In genomic region chr5:36712553-36713534, GRCm38 (mm10) we compare ENCODE assay signal across 8 mouse cellular contexts. TPM values are rescaled to one million over a fixed set of nuclear protein-coding genes. Genes with fewer than 3 reads are reported as not detected.
DNase-seq lines count a peak whose midpoint lies in the region; ATAC-seq and TF ChIP-seq lines count a peak whose summit lies in the region.

No protein-coding gene starts in this region.

- peak; percentile 96 for ATAC-seq in Patski
- ATAC-seq in inflammation-experienced regulatory T-cells, adult 6 months: peak; percentile 99
- ATAC-seq in liver, embryonic 16.5 days (ENCODE audit: low read depth): peak; percentile 95

- in situ Hi-C loops in Patski (cut with MboI; ENCODE audit: low pct_unique_long_range_greater_than_20kb): no loop called here

- H3K27ac ChIP-seq in liver, embryonic 16.5 days (ENCODE audit: low read length): peak overlapping the region; percentile 94

- H3K9ac ChIP-seq in liver, embryonic 16.5 days (ENCODE audit: low read depth, low read length): peak overlapping the region; percentile 70

- DNase-seq in 3134 (ENCODE audit: extremely low read depth, insufficient read length, low spot score): peak; percentile 97
- peak; percentile 99 for DNase-seq in Patski (ENCODE audit: low read depth, low spot score)
- DNase-seq in embryo, embryonic 10 days (ENCODE audit: low spot score): peak; percentile 89
- peak; percentile 84 to 89 for DNase-seq in gastrocnemius, postnatal 36 days
- DNase-seq in neural tube, embryonic 10.5 days (ENCODE audit: extremely low spot score, low spot score): peak; percentile 63
- peak; percentile 88 for DNase-seq in testis, postnatal 10 days (ENCODE audit: low spot score)

- POLR2A ChIA-PET in Patski (lab: Charles Lee): interaction anchor here (0.7 to 1.8 kb wide), 7 partner anchors 10 to 133 kb away, joined by 3 to 7 read pairs (median 5); partner anchors contain the start of gene D5Ertd579e

- H3K4me2 ChIP-seq in liver, embryonic 16.5 days (ENCODE audit: low read depth, low read length): peak overlapping the region; percentile 87

- peak overlapping the region; percentile 67 for H3K4me3 ChIP-seq in liver, embryonic 16.5 days (ENCODE audit: low read depth, low read length)

- WGBS in liver, embryonic 16.5 days (ENCODE audit: insufficient replicate concordance): 9% methylated on average over 31 of the region's 31 CpGs

- CTCF ChIA-PET in Patski (lab: Charles Lee): interaction anchor here (0.9 to 6.8 kb wide), 7 partner anchors 10 to 26 kb away, joined by 3 to 52 read pairs (median 5); partner anchors contain the start of gene D5Ertd579e

- H3K9me3 ChIP-seq in liver, embryonic 16.5 days (replicated peaks; ENCODE audit: control insufficient read depth, low read length): no peaks in the 10 kb centered on the region

- peaks cover 47% of the 10 kb centered on the region for H3K4me1 ChIP-seq in liver, embryonic 16.5 days (ENCODE audit: control insufficient read depth, low read depth, low read length)

- H3K36me3 ChIP-seq in liver, embryonic 16.5 days (ENCODE audit: control insufficient read depth, insufficient read depth): no peaks in the 10 kb centered on the region

- TF ChIP-seq CTCF in Patski (IDR thresholded peaks at IDR 0.05): no peak

- intact Hi-C loops in gastrocnemius, postnatal 36 days (cut with DNase I): no loop called here

- H3K27me3 ChIP-seq in Patski: no peaks in the 10 kb centered on the region
- 0 out of 2 replicates have a peak, but pooled peaks cover 4% of the 10 kb centered on the region for H3K27me3 ChIP-seq in liver, embryonic 16.5 days (ENCODE audit: control insufficient read depth, insufficient read depth, low read depth, low read length)

RNA-seq across cellular contexts. Expression of gene D5Ertd579e, which starts 17.0 kb away (rescaled TPM):
- polyA plus RNA-seq in Patski (2021): 71.5 TPM
- total RNA-seq in gastrocnemius, postnatal 36 days (2021): 10 to 100 TPM; 70.4 to 74.0 TPM
- 10 to 100 TPM; 18.2 to 32.6 (median 28.6) TPM for polyA plus RNA-seq in inflammation-experienced regulatory T-cells, adult 6 months (2017; shearing (Covaris generic))
- 22.6 and 23.2 TPM in 2 replicates for polyA plus RNA-seq in liver, embryonic 16.5 days (2015; fragmentation: Nextera tagmentation; extraction: Ambion mirVana)

RNA-seq across cellular contexts. Expression of gene Bloc1s4, which starts 35.6 kb away (rescaled TPM):
- 25.5 TPM for polyA plus RNA-seq in Patski (2021)
- total RNA-seq in gastrocnemius, postnatal 36 days (2021): 1 to 10 TPM; 6.7 to 7.8 TPM
- 1 to 10 TPM; 1.0 to 1.9 (median 1.1) TPM for polyA plus RNA-seq in inflammation-experienced regulatory T-cells, adult 6 months (2017; shearing (Covaris generic))
- polyA plus RNA-seq in liver, embryonic 16.5 days (2015; fragmentation: Nextera tagmentation; extraction: Ambion mirVana): 11.3 and 12.6 TPM in 2 replicates

Comparison
In these comparisons a context has a peak if more than half of its experiments do, and no peak if none do; other contexts are left out.
1. Peak in every context shown above with its lines: DNase-seq, ATAC-seq, H3K4me3 ChIP-seq and H3K27ac ChIP-seq.